Mouse (Mus musculus) heart, embryonic 12.5 days (tissue): ENCODE data around the gene Tank. TPM values are rescaled to one million over a fixed set of nuclear protein-coding genes. Genes with fewer than 3 reads are reported as not detected.

ENCODE experiments used
- ATAC-seq: fragments of 200-750 bp; cut with Nextera tagmentation; 2 replicates; pipeline ENCODE4 v1.8.0; 2017; ENCODE audit warnings: moderate TSS enrichment, moderate library complexity; ENCODE audit not compliant: insufficient number of reproducible peaks, low FRiP score
- H3K27ac ChIP-seq: fragments of 300-500 bp; sonication (generic); 2 replicates; pipeline ENCODE4 v1.5.1; 2016; ENCODE audit warnings: mild to moderate bottlenecking, moderate library complexity; ENCODE audit not compliant: poor library complexity, severe bottlenecking
- H3K27me3 ChIP-seq: fragments of 300-500 bp; sonication (generic); replicated peaks from 2 replicates; pipeline ENCODE4 v1.6.1; 2016; ENCODE audit warnings: mild to moderate bottlenecking, moderate library complexity
- H3K36me3 ChIP-seq: fragments of 300-500 bp; sonication (generic); 2 replicates; pipeline ENCODE4 v1.6.1; 2016; ENCODE audit warnings: mild to moderate bottlenecking, moderate library complexity
- H3K4me1 ChIP-seq: fragments of 300-500 bp; sonication (generic); replicated peaks from 2 replicates; pipeline ENCODE4 v1.6.1; 2016; ENCODE audit warnings: mild to moderate bottlenecking
- H3K4me2 ChIP-seq: fragments of 300-500 bp; sonication (generic); 2 replicates; pipeline ENCODE4 v1.6.1; 2016; ENCODE audit warnings: mild to moderate bottlenecking, moderate library complexity
- H3K4me3 ChIP-seq: fragments of 300-500 bp; sonication (generic); 2 replicates; pipeline ENCODE4 v1.5.1; 2016; ENCODE audit warnings: mild to moderate bottlenecking
- H3K9ac ChIP-seq: fragments of 300-500 bp; sonication (generic); 2 replicates; pipeline ENCODE4 v1.6.1; 2016; ENCODE audit warnings: mild to moderate bottlenecking, moderate library complexity
- H3K9me3 ChIP-seq: fragments of 300-500 bp; sonication (generic); replicated peaks from 2 replicates; pipeline ENCODE4 v1.6.1; 2016; ENCODE audit warnings: mild to moderate bottlenecking, moderate library complexity
- WGBS: fragments of 180-500 bp; shearing (Covaris S2); methylation state at CpG from one replicate; pipeline ENCODE4 v1.1.7; 2016; 5-methylcytosine and 5-hydroxymethylcytosine counted together
- polyA plus RNA-seq: library from polyadenylated mRNA; unstranded; fragments of >200 nt; fragmentation: Nextera tagmentation; extraction: Ambion mirVana; gene quantifications from 2 replicates; pipeline ENCODE4 v1.2.1, GENCODE M21; 2016

Gene Tank
- polyA plus RNA-seq, 1 experiment from 2014 or later = 25.0 TPM

GRCm38 (mm10) chr2:61606942-61607341 is 28.6 kb downstream of the Tank start:
- H3K4me1 ChIP-seq = no peaks in the 10 kb centered on the region
- ATAC-seq = no peak
- H3K36me3 ChIP-seq = peaks cover 7% of the 10 kb centered on the region
- H3K27me3 ChIP-seq = no peaks in the 10 kb centered on the region
- no peak overlapping the region for H3K27ac ChIP-seq
- 96% methylated on average over 1 of the region's 1 CpGs for WGBS
- no peak overlapping the region for H3K4me2 ChIP-seq
- H3K4me3 ChIP-seq = no peak overlapping the region
- no peaks in the 10 kb centered on the region for H3K9me3 ChIP-seq
- H3K9ac ChIP-seq = no peak overlapping the region

GRCm38 (mm10) chr2:61623996-61624395 is 45.6 kb downstream of the Tank start:
- Histone ChIP-seq H3K4me3 (no peak overlapping the region), H3K9me3 (0 out of 2 replicates have a peak, but pooled peaks cover 2% of the 10 kb centered on the region), H3K27ac (no peak overlapping the region), H3K4me2 (no peak overlapping the region), H3K9ac (no peak overlapping the region), H3K27me3 (no peaks in the 10 kb centered on the region), H3K36me3 (peaks cover 44% of the 10 kb centered on the region), H3K4me1 (no peaks in the 10 kb centered on the region)
- no peak for ATAC-seq

GRCm38 (mm10) chr2:61630864-61631555 is 52.6 kb downstream of the Tank start:
- Histone ChIP-seq H3K4me2 (no peak overlapping the region), H3K27ac (no peak overlapping the region), H3K9ac (no peak overlapping the region), H3K27me3 (no peaks in the 10 kb centered on the region), H3K36me3 (peaks cover 27% of the 10 kb centered on the region), H3K4me1 (peaks cover 5% of the 10 kb centered on the region; the same call in 1 of the 2 replicates), H3K9me3 (no peaks in the 10 kb centered on the region), H3K4me3 (no peak overlapping the region)
- no peak for ATAC-seq
- WGBS = 77% methylated on average over 3 of the region's 3 CpGs

- peaks cover 13% of the 10 kb centered on the region; the same call in 1 of the 2 replicates for H3K36me3 ChIP-seq
- WGBS = 94% methylated on average over 1 of the region's 1 CpGs
Observed at GRCm38 (mm10) chr2:61635099-61635498, 56.7 kb downstream of the Tank start.

GRCm38 (mm10) chr2:61638182-61638581 is 59.8 kb downstream of the Tank start:
- no peaks in the 10 kb centered on the region for H3K4me1 ChIP-seq
- no peaks in the 10 kb centered on the region for H3K9me3 ChIP-seq
- H3K4me2 ChIP-seq = no peak overlapping the region
- no peaks in the 10 kb centered on the region for H3K27me3 ChIP-seq
- no peak overlapping the region for H3K27ac ChIP-seq
- 71% methylated on average over 6 of the region's 6 CpGs for WGBS
- H3K9ac ChIP-seq = no peak overlapping the region
- no peak overlapping the region for H3K4me3 ChIP-seq
- 0 out of 2 replicates have a peak, but pooled peaks cover 6% of the 10 kb centered on the region for H3K36me3 ChIP-seq
- ATAC-seq = no peak

More at GRCm38 (mm10) chr2:61635099-61635498, 56.7 kb downstream of the Tank start:
- Histone ChIP-seq H3K4me3 (no peak overlapping the region), H3K9ac (no peak overlapping the region), H3K27ac (no peak overlapping the region), H3K4me2 (no peak overlapping the region), H3K4me1 (peaks cover 5% of the 10 kb centered on the region; the same call in 1 of the 2 replicates), H3K27me3 (no peaks in the 10 kb centered on the region), H3K9me3 (no peaks in the 10 kb centered on the region)
- ATAC-seq = no peak

DNA sequence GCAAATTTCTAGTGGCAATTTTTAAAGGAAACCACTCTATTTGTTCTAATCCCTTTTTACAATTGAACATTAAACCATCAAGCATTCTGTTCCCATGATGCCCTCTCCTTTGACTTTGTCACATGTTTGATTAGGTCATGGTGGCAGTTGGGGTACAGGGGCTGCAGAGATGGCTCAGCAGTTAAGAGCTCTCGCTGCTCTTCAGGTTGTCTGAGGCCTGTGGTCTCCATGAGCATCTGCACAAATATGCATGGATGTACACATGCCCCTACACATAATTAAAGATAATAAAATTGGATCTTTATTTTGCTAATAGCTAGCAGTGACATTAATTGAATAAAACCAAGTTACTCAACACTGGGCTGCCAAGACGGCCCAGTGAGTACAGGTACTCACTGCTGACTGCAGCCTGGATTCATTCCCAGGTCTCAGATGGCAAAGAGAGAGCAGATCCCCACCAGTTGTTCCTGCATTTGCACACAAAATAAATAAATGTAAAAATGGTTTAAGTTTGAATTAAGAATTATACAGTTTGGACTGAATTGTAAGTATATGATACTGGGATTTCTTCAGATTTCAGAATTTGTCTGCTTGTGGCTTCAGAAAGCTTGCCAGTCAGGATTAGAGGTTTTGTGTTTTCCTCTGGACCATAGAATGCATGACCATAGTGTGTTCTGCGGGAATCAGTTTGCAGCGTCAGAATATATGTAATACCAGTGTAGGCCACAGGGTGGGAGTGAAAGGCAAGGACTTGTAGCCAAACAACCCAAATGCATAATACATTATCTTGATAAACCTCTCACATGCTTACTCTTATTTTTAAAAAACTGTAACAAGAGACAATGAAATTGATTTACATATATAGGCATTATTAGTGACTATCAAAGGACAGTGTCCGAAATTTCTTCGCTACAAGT is 64.3 kb downstream of the Tank start:
- H3K9ac ChIP-seq = no peak overlapping the region
- H3K27me3 ChIP-seq = no peaks in the 10 kb centered on the region
- no peak overlapping the region for H3K4me3 ChIP-seq
- H3K4me2 ChIP-seq = no peak overlapping the region
- ATAC-seq = no peak
- no peaks in the 10 kb centered on the region for H3K9me3 ChIP-seq
- WGBS = 51% methylated on average over 6 of the region's 6 CpGs
- peaks cover 11% of the 10 kb centered on the region; the same call in 1 of the 2 replicates for H3K4me1 ChIP-seq
- peaks cover 3% of the 10 kb centered on the region; the same call in 1 of the 2 replicates for H3K36me3 ChIP-seq
- H3K27ac ChIP-seq = no peak overlapping the region

DNA sequence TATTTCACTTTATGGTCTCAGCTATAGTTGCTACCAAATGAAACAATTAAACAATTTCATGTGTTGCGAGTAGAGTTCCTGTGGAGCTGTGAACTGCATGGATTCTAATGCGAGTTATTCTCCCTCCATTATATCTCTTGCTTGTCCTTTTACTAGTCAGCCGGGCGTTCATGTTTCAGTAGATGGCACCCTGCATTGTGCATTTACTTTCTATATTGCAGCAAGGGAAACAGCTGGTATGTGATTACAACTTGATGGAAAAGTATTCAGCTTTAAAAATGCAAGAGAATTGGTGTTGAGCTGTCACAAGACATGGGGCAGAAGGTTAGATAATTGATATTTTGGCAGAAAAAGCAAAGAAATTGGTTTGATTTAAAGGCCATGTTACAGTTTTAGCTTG is 72.8 kb downstream of the Tank start:
- H3K27me3 ChIP-seq = no peaks in the 10 kb centered on the region
- H3K9ac ChIP-seq = no peak overlapping the region
- H3K9me3 ChIP-seq = no peaks in the 10 kb centered on the region
- no peak for ATAC-seq
- no peak overlapping the region for H3K27ac ChIP-seq
- H3K4me3 ChIP-seq = no peak overlapping the region
- peaks cover 6% of the 10 kb centered on the region for H3K36me3 ChIP-seq
- WGBS = 88% methylated on average over 4 of the region's 4 CpGs
- peaks cover 20% of the 10 kb centered on the region for H3K4me1 ChIP-seq
- H3K4me2 ChIP-seq = no peak overlapping the region

DNA sequence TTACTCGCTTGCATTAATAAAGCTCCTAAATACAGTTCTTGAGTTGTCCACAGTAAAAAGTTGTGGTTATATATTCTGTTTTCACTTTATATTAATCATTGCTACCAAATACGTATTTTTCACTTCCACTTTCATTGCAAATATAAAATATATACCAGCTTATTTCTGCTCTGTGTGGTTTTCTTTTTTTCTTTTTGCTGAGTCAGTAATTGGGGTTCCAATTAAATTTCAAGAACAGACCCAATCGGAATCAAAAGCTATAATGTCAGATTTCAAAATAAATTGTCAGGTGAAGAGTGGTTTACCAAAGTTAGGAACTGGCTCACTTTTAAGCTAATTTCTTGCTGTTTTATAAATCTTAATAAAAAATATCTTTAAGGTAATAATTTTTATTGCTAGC is 73.3 kb downstream of the Tank start:
- H3K27me3 ChIP-seq = no peaks in the 10 kb centered on the region
- no peak for ATAC-seq
- no peak overlapping the region for H3K4me2 ChIP-seq
- no peaks in the 10 kb centered on the region for H3K9me3 ChIP-seq
- H3K27ac ChIP-seq = no peak overlapping the region
- peaks cover 17% of the 10 kb centered on the region for H3K4me1 ChIP-seq
- WGBS = 89% methylated on average over 3 of the region's 3 CpGs
- H3K36me3 ChIP-seq = peaks cover 5% of the 10 kb centered on the region; the same call in 1 of the 2 replicates
- H3K4me3 ChIP-seq = no peak overlapping the region
- no peak overlapping the region for H3K9ac ChIP-seq

- 10% methylated on average over 12 of the region's 12 CpGs for WGBS
- H3K9ac ChIP-seq = peak overlapping the region; percentile 76
- H3K9me3 ChIP-seq = no peaks in the 10 kb centered on the region
- peak overlapping the region; percentile 57 for H3K4me3 ChIP-seq
- no peak overlapping the region for H3K27ac ChIP-seq
- ATAC-seq = peak; percentile 47; the same call in 1 of the 2 replicates
- H3K27me3 ChIP-seq = no peaks in the 10 kb centered on the region
- H3K36me3 ChIP-seq = 0 out of 2 replicates have a peak, but pooled peaks cover 4% of the 10 kb centered on the region
- H3K4me2 ChIP-seq = peak overlapping the region; percentile 97
- peaks cover 9% of the 10 kb centered on the region for H3K4me1 ChIP-seq
Observed at GRCm38 (mm10) chr2:61655046-61655381, 76.6 kb downstream of the Tank start.

DNA sequence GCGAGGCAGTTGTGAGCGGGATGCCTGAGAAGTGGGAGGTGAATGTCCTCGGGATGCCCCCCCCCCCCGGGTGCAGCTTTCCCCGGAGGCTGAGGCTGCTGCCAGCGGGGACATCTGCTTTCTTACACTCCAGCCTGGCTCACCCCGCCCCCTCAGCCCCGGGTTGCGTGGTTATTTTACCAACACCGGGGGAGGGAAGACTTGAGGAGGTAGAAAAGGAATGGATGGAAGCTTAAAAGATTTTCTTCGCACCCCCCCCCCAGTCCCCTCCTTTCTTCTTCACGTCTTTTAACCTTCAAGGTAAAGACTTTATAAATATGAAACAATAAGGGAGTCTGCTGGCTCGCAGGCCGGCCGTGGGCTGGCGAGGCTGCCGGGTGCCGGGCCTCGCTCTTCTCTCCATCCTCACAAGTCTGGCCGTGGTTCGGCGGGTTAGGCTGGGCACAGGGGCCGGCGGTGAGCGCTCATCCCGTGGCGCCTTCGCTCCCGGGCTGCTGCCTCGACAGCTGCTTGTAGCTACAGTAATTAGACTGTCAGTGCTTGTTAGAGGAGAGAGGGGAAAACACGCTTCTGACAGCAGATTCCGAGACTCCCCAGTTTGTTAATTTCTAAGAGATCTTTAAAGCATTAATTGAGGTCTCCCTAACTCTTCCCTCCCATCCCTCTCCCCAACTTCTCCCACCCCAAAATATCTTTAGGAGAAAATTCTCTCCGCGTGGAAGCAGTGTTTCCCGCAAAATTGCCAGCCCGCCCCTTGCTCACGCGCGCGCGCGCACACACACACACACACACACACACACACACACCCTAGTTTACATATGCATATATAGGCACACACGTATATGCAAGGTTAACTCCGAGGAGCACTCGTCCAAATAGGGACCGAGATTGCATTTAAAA is 77.2 kb downstream of the Tank start:
- WGBS = 0% methylated on average over 46 of the region's 46 CpGs
- no peak overlapping the region for H3K27ac ChIP-seq

More for the DNA sequence above, 77.2 kb downstream of the Tank start:
- peak overlapping the region; percentile 97 for H3K4me2 ChIP-seq
- no peaks in the 10 kb centered on the region for H3K36me3 ChIP-seq
- peak overlapping the region; percentile 57 for H3K4me3 ChIP-seq
- ATAC-seq = peak; percentile 44
- H3K4me1 ChIP-seq = peaks cover 9% of the 10 kb centered on the region
- H3K9me3 ChIP-seq = no peaks in the 10 kb centered on the region
- peak overlapping the region; percentile 76 for H3K9ac ChIP-seq
- no peaks in the 10 kb centered on the region for H3K27me3 ChIP-seq
